Mouse (Mus musculus): ENCODE results near the gene Krt23. TPM values are rescaled to one million over a fixed set of nuclear protein-coding genes. Genes with fewer than 3 reads are reported as not detected.

Gene Krt23
- polyA plus RNA-seq, 1 experiment from 2014 or later: 0.57 TPM

- 71% methylated on average over 4 of the region's 4 CpGs for whole genome bisulfite sequencing
- no peak for ATAC-seq (ENCODE audit: extremely low read depth, insufficient number of reproducible peaks, low FRiP score, low TSS enrichment)
These were observed 38.9 kb downstream of the Krt23 start for GRCm38 (mm10) chr11:99454044-99454443.

GRCm38 (mm10) chr11:99448769-99449168, 44.2 kb downstream of the Krt23 start:
- H3K27me3 ChIP-seq (replicated peaks): no peaks in the 10 kb centered on the region; the same call in 1 of the 2 replicates
- no peak for ATAC-seq (ENCODE audit: extremely low read depth, insufficient number of reproducible peaks, low FRiP score, low TSS enrichment)
- WGBS: 37% methylated on average over 2 of the region's 2 CpGs
- no peak overlapping the region for H3K4me2 ChIP-seq
- H3K27ac ChIP-seq (replicated peaks): no peak overlapping the region
- no peaks in the 10 kb centered on the region for H3K36me3 ChIP-seq
- H3K4me3 ChIP-seq: no peak overlapping the region
- no peak overlapping the region for H3K9ac ChIP-seq
- no peaks in the 10 kb centered on the region for H3K4me1 ChIP-seq
- H3K9me3 ChIP-seq: no peaks in the 10 kb centered on the region

More at GRCm38 (mm10) chr11:99454044-99454443, 38.9 kb downstream of the Krt23 start:
- no peaks in the 10 kb centered on the region for H3K36me3 ChIP-seq
- no peak overlapping the region for H3K27ac ChIP-seq (replicated peaks)
- H3K9ac ChIP-seq: no peak overlapping the region
- H3K4me2 ChIP-seq: no peak overlapping the region
- no peaks in the 10 kb centered on the region for H3K9me3 ChIP-seq
- no peaks in the 10 kb centered on the region for H3K4me1 ChIP-seq
- peaks cover 3% of the 10 kb centered on the region; the same call in 1 of the 2 replicates for H3K27me3 ChIP-seq (replicated peaks)
- H3K4me3 ChIP-seq: no peak overlapping the region

- no peak overlapping the region for H3K9ac ChIP-seq
- H3K4me1 ChIP-seq: peaks cover 8% of the 10 kb centered on the region
- no peaks in the 10 kb centered on the region for H3K36me3 ChIP-seq
- H3K27ac ChIP-seq (replicated peaks): no peak overlapping the region
- H3K4me3 ChIP-seq: no peak overlapping the region
- no peak for ATAC-seq (ENCODE audit: extremely low read depth, insufficient number of reproducible peaks, low FRiP score, low TSS enrichment)
- H3K27me3 ChIP-seq (replicated peaks): no peaks in the 10 kb centered on the region
- 57% methylated on average over 8 of the region's 8 CpGs for WGBS
- no peaks in the 10 kb centered on the region for H3K9me3 ChIP-seq
- no peak overlapping the region for H3K4me2 ChIP-seq
These were observed 51.7 kb downstream of the Krt23 start for GRCm38 (mm10) chr11:99441220-99441619.

- Histone ChIP-seq H3K27me3 (replicated peaks) (no peaks in the 10 kb centered on the region), H3K27ac (replicated peaks) (no peak overlapping the region), H3K9me3 (no peaks in the 10 kb centered on the region), H3K9ac (no peak overlapping the region), H3K4me1 (peaks cover 8% of the 10 kb centered on the region), H3K4me2 (no peak overlapping the region), H3K4me3 (no peak overlapping the region), H3K36me3 (no peaks in the 10 kb centered on the region)
- WGBS: 62% methylated on average over 10 of the region's 10 CpGs
- ATAC-seq (ENCODE audit: extremely low read depth, insufficient number of reproducible peaks, low FRiP score, low TSS enrichment): no peak
These were observed 53.5 kb downstream of the Krt23 start for GRCm38 (mm10) chr11:99439465-99439864.

- peaks cover 8% of the 10 kb centered on the region for H3K4me1 ChIP-seq
- H3K4me2 ChIP-seq: peak within 1 kb of the TSS; percentile 48
- H3K27me3 ChIP-seq (replicated peaks): no peaks in the 10 kb centered on the region
- no peaks in the 10 kb centered on the region for H3K9me3 ChIP-seq
- no peak within 1 kb of the TSS for H3K4me3 ChIP-seq
- no peak within 1 kb of the TSS for H3K27ac ChIP-seq (replicated peaks)
- H3K36me3 ChIP-seq: no peaks in the 10 kb centered on the region
- WGBS: 22% methylated on average over 10 of the region's 10 CpGs
- no peak for ATAC-seq (ENCODE audit: extremely low read depth, insufficient number of reproducible peaks, low FRiP score, low TSS enrichment)
- no peak within 1 kb of the TSS for H3K9ac ChIP-seq
These were observed 55.0 kb downstream of the Krt23 start, which contains the start of gene Krt20 for GRCm38 (mm10) chr11:99437972-99438371. Krt20 (minus strand) TSS chr11:99438150.

- Histone ChIP-seq H3K4me1 (peaks cover 8% of the 10 kb centered on the region), H3K27me3 (replicated peaks) (no peaks in the 10 kb centered on the region), H3K9me3 (no peaks in the 10 kb centered on the region), H3K4me2 (no peak overlapping the region), H3K9ac (no peak overlapping the region), H3K27ac (replicated peaks) (no peak overlapping the region), H3K4me3 (no peak overlapping the region), H3K36me3 (no peaks in the 10 kb centered on the region)
- WGBS: 51% methylated on average over 4 of the region's 4 CpGs
- ATAC-seq (ENCODE audit: extremely low read depth, insufficient number of reproducible peaks, low FRiP score, low TSS enrichment): no peak
These were observed 56.3 kb downstream of the Krt23 start for GRCm38 (mm10) chr11:99436625-99437024.

GRCm38 (mm10) chr11:99430670-99431069, 62.3 kb downstream of the Krt23 start:
- no peak overlapping the region for H3K27ac ChIP-seq (replicated peaks)
- H3K9ac ChIP-seq: no peak overlapping the region
- H3K4me3 ChIP-seq: no peak overlapping the region
- no peaks in the 10 kb centered on the region for H3K4me1 ChIP-seq
- H3K27me3 ChIP-seq (replicated peaks): no peaks in the 10 kb centered on the region
- no peaks in the 10 kb centered on the region for H3K36me3 ChIP-seq
- H3K9me3 ChIP-seq: no peaks in the 10 kb centered on the region
- no peak for ATAC-seq (ENCODE audit: extremely low read depth, insufficient number of reproducible peaks, low FRiP score, low TSS enrichment)
- no peak overlapping the region for H3K4me2 ChIP-seq
- 51% methylated on average over 12 of the region's 12 CpGs for WGBS

Other genes starting within 250 kb of the Krt23 start
- 1.7 and 1.9 TPM in 2 replicates for gene Krt222, start 249.1 kb downstream of the Krt23 start, polyA plus RNA-seq (2015; fragmentation: Nextera tagmentation; extraction: Ambion mirVana)
- gene Krt24, start 207.9 kb downstream of the Krt23 start, polyA plus RNA-seq (2015; fragmentation: Nextera tagmentation; extraction: Ambion mirVana): not detected in 2 replicates
- 0.08 TPM in 1 of 2 replicates, not detected in the other for gene Krt25, start 170.2 kb downstream of the Krt23 start, polyA plus RNA-seq (2015; fragmentation: Nextera tagmentation; extraction: Ambion mirVana)
- not detected in 2 replicates for gene Krt26, start 155.2 kb downstream of the Krt23 start, polyA plus RNA-seq (2015; fragmentation: Nextera tagmentation; extraction: Ambion mirVana)
- gene Krt27, start 142.0 kb downstream of the Krt23 start, polyA plus RNA-seq (2015; fragmentation: Nextera tagmentation; extraction: Ambion mirVana): not detected in 2 replicates
- gene Krt28, start 118.2 kb downstream of the Krt23 start, polyA plus RNA-seq (2015; fragmentation: Nextera tagmentation; extraction: Ambion mirVana): 0.20 TPM in 1 of 2 replicates, not detected in the other
- 11.1 and 14.2 TPM in 2 replicates for gene Krt10, start 103.8 kb downstream of the Krt23 start, polyA plus RNA-seq (2015; fragmentation: Nextera tagmentation; extraction: Ambion mirVana)
- not detected in 2 replicates for gene Krt12, start 70.9 kb downstream of the Krt23 start, polyA plus RNA-seq (2015; fragmentation: Nextera tagmentation; extraction: Ambion mirVana)
- gene Krt20, start 55.0 kb downstream of the Krt23 start, polyA plus RNA-seq (2015; fragmentation: Nextera tagmentation; extraction: Ambion mirVana): 2.3 and 3.2 TPM in 2 replicates
- not detected in 2 replicates for gene Krt39, start 28.2 kb upstream of the Krt23 start, polyA plus RNA-seq (2015; fragmentation: Nextera tagmentation; extraction: Ambion mirVana)
- not detected in 2 replicates for gene Krt40, start 50.0 kb upstream of the Krt23 start, polyA plus RNA-seq (2015; fragmentation: Nextera tagmentation; extraction: Ambion mirVana)
- gene Krtap3-3, start 57.7 kb upstream of the Krt23 start, polyA plus RNA-seq (2015; fragmentation: Nextera tagmentation; extraction: Ambion mirVana): not detected in 2 replicates
- not detected in 2 replicates for gene Krtap3-2, start 63.7 kb upstream of the Krt23 start, polyA plus RNA-seq (2015; fragmentation: Nextera tagmentation; extraction: Ambion mirVana)
- gene Gm11939, start 66.3 kb upstream of the Krt23 start, polyA plus RNA-seq (2015; fragmentation: Nextera tagmentation; extraction: Ambion mirVana): not detected in 2 replicates
- gene Krtap3-1, start 73.5 kb upstream of the Krt23 start, polyA plus RNA-seq (2015; fragmentation: Nextera tagmentation; extraction: Ambion mirVana): not detected in 2 replicates
- gene Krtap1-5, start 87.9 kb upstream of the Krt23 start, polyA plus RNA-seq (2015; fragmentation: Nextera tagmentation; extraction: Ambion mirVana): not detected in 2 replicates
- gene Krtap1-4, start 90.5 kb upstream of the Krt23 start, polyA plus RNA-seq (2015; fragmentation: Nextera tagmentation; extraction: Ambion mirVana): not detected in 2 replicates
- not detected in 2 replicates for gene Krtap1-3, start 98.2 kb upstream of the Krt23 start, polyA plus RNA-seq (2015; fragmentation: Nextera tagmentation; extraction: Ambion mirVana)
- gene Krtap9-3, start 105.0 kb upstream of the Krt23 start, polyA plus RNA-seq (2015; fragmentation: Nextera tagmentation; extraction: Ambion mirVana): not detected in 2 replicates
- gene Gm11938, start 110.2 kb upstream of the Krt23 start, polyA plus RNA-seq (2015; fragmentation: Nextera tagmentation; extraction: Ambion mirVana): not detected in 2 replicates
- gene Gm11937, start 117.1 kb upstream of the Krt23 start, polyA plus RNA-seq (2015; fragmentation: Nextera tagmentation; extraction: Ambion mirVana): not detected in 2 replicates
- gene Krtap2-4, start 121.7 kb upstream of the Krt23 start, polyA plus RNA-seq (2015; fragmentation: Nextera tagmentation; extraction: Ambion mirVana): not detected in 2 replicates
- not detected in 2 replicates for gene Gm11562, start 127.3 kb upstream of the Krt23 start, polyA plus RNA-seq (2015; fragmentation: Nextera tagmentation; extraction: Ambion mirVana)
- gene Krtap4-1, start 135.1 kb upstream of the Krt23 start, polyA plus RNA-seq (2015; fragmentation: Nextera tagmentation; extraction: Ambion mirVana): not detected in 2 replicates
- not detected in 2 replicates for gene Krtap4-2, start 141.9 kb upstream of the Krt23 start, polyA plus RNA-seq (2015; fragmentation: Nextera tagmentation; extraction: Ambion mirVana)
- not detected in 2 replicates for gene Krtap4-7, start 151.0 kb upstream of the Krt23 start, polyA plus RNA-seq (2015; fragmentation: Nextera tagmentation; extraction: Ambion mirVana)
- gene Gm11555, start 157.1 kb upstream of the Krt23 start, polyA plus RNA-seq (2015; fragmentation: Nextera tagmentation; extraction: Ambion mirVana): not detected in 2 replicates
- not detected in 2 replicates for gene Gm11563, start 165.8 kb upstream of the Krt23 start, polyA plus RNA-seq (2015; fragmentation: Nextera tagmentation; extraction: Ambion mirVana)
- not detected in 2 replicates for gene Krtap4-6, start 172.8 kb upstream of the Krt23 start, polyA plus RNA-seq (2015; fragmentation: Nextera tagmentation; extraction: Ambion mirVana)
- gene Gm14190, start 197.6 kb upstream of the Krt23 start, polyA plus RNA-seq (2015; fragmentation: Nextera tagmentation; extraction: Ambion mirVana): not detected in 2 replicates
- gene Gm14180, start 241.2 kb upstream of the Krt23 start, polyA plus RNA-seq (2015; fragmentation: Nextera tagmentation; extraction: Ambion mirVana): not detected in 2 replicates

Measured in heart, embryonic 13.5 days (tissue).